Mouse (Mus musculus) G1E (cell line): Measurements from ENCODE around the gene Arhgap24.

Source experiments
- CTCF ChIP-seq: IDR thresholded peaks from 2 replicates; pipeline ENCODE4 v1.5.1; 2012; ENCODE audit warnings: low read depth, low read length, inconsistent platforms, mixed read lengths
- GATA1 ChIP-seq: IDR thresholded peaks from 2 replicates; pipeline ENCODE4 v1.6.1; 2012; ENCODE audit warnings: borderline replicate concordance, low read length, inconsistent platforms, mixed read lengths
- GATA2 ChIP-seq: IDR thresholded peaks from 2 replicates; pipeline ENCODE4 v1.6.1; 2012; ENCODE audit warnings: low read depth, low read length, inconsistent platforms, borderline replicate concordance
- POLR2AphosphoS5 ChIP-seq: IDR thresholded peaks from 2 replicates; pipeline ENCODE4 v1.6.1; 2012; ENCODE audit warnings: low read depth, low read length, inconsistent platforms; ENCODE audit not compliant: insufficient replicate concordance
- TAL1 ChIP-seq: conservative IDR thresholded peaks from 2 replicates; pipeline ENCODE4 v1.6.1; 2012; ENCODE audit warnings: low read depth, low read length, inconsistent platforms, mixed read lengths

GRCm38 (mm10) chr5:102643364-102643763, 162.2 kb downstream of the Arhgap24 start:
- no peak for TF ChIP-seq CTCF
- no peak for TF ChIP-seq POLR2AphosphoS5
- TF ChIP-seq GATA1: no peak
- TF ChIP-seq TAL1: no peak
- no peak for TF ChIP-seq GATA2
